Mouse (Mus musculus) G1E (cell line): ENCODE results near the gene Kif23.

Experiments
- CTCF ChIP-seq: IDR thresholded peaks from 2 replicates; pipeline ENCODE4 v1.5.1; 2012; ENCODE audit warnings: low read depth, low read length, inconsistent platforms, mixed read lengths
- GATA1 ChIP-seq: IDR thresholded peaks from 2 replicates; pipeline ENCODE4 v1.6.1; 2012; ENCODE audit warnings: borderline replicate concordance, low read length, inconsistent platforms, mixed read lengths
- POLR2AphosphoS5 ChIP-seq: IDR thresholded peaks from 2 replicates; pipeline ENCODE4 v1.6.1; 2012; ENCODE audit warnings: low read depth, low read length, inconsistent platforms; ENCODE audit not compliant: insufficient replicate concordance
- TAL1 ChIP-seq: conservative IDR thresholded peaks from 2 replicates; pipeline ENCODE4 v1.6.1; 2012; ENCODE audit warnings: low read depth, low read length, inconsistent platforms, mixed read lengths

DNA sequence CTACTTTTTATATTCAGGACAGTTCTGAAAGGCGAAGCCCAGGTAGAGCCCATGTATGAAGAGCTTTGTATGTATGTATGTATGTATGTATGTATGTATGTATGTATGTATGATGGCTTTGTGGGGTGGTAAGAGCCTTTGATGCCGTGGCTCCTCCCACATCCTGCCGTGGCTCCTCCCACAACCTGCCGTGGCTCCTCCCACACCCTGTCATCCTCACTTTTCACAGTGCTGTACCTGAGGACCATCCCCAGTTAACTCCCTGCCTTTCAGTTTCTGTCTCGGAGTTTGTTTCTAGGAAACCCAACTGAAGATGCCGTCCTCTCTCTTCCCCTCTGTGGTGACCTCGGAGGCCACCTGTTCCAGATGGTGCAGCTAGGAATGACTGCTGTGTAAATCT, 39.5 kb upstream of the Kif23 start:
- TF ChIP-seq CTCF (no peak), TAL1 (no peak), POLR2AphosphoS5 (no peak), GATA1 (no peak)
